Mouse (Mus musculus) gastrocnemius, postnatal 10 days (tissue): ENCODE measurements at regions not wholly inside any gene's neighbourhood (a gene's known extent, or its start where the extent isn't known, plus 50 kb on each side); places are given as distances from the start of the nearest gene placed in this dataset.

ENCODE experiments used
- DNase-seq: peaks from one replicate; pipeline ENCODE4 v3.0.0; 2021; ENCODE audit warnings: mixed read lengths

DNA sequence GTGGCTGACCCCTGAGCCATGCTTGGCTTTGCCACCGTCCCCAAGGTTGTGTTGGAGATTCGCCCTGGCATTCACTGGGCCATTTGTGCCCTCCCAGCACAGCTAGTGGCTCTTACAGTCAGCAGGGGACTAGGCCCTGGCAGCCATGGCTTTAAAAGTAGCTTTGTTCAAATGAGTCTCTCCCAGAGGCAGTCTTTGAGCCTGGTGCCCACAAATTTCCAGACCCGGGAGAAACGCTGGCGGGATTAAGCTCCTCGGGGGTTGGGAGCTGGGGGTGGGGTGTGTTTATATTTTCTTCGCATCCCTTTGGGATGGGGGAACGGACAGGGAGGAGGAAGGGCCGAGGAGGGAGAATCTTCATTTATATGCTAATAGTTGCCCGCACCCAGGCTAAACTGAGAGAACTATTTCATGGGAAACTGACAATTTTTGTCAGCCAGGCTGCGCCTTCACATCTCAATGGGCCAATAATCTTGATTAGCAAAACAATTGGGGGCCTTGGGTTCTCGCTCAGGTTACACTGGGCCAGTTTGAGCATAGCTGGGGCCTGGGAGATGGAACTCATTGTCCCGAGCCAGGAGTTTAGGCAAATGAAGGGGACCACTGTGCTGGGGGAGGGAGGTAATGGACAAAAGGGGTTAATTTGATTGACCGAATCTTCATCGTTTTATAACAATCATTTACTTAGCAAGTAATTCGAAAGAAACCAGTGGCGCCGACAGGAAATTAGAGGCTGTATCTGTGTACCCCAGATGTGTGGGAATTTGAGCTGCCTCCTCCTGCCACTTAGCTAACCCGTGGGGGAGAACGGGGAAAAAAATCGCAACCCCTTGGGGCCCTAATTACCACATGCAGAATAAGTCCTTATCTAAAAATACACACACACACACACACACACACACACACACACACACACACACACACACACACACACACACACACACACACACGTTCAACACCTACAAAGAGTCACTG, 227.7 kb upstream of the Sall1 start:
- no peak for DNase-seq

DNA sequence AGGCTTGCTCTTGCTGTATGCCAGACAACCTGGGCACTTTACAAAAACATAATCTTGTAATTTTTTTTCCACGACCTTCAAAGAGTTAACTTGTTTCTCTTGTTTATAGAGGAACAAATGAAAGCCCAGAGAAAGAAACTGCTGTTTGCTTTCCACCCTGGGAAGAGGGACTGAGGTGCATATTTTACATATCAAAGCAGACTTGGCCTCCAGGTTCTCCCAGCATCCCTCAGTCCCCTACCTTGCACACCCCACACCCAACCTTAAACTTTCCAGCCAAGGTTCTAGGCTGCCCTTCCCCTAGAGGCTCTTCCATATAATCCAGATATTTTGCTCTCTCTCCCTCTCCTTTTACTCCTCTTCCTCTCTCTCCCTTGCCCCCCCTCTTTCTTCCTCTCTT, 226.0 kb upstream of the Sall1 start:
- DNase-seq: no peak

GRCm38 (mm10) chr8:89261163-89261812, 217.3 kb upstream of the Sall1 start:
- DNase-seq: no peak

DNA sequence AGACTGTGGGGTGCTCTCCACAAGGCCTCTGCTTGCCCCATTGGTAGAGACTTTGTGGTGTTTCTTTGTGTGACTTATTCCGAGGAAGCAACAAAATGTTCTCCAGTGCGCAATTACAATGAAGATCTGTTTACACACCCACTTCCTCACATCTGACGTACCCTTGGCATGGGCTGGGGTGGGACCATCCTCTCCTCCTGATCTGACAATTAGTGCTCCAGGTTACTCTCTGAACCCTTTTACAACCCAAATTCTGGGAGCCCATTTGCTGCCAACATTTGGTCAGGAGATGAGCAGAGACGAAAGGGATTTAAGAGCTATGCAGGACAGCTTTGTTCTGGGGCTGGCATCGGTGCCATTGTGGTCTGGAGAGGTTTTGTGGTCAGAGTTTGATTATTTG, 215.9 kb upstream of the Sall1 start:
- no peak for DNase-seq

DNA sequence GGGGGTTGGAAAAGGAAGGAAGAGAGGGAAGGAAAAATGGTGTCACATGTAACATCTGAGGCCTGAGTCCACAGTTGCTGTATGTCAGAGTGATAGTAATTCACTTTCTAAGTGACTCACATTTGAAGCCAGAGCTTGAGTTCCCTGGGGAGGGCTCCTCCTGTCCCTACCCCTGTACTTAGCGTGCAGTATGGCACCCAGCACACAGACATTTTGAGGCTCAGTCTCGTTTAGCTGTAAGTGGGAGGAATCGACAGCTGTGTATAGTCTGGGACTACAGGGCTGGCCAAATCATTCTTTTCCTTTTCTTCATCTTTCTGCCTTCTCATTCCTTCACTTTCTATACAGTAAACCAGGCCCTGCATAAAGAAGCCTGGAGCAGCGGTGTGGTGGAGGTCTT, 202.4 kb upstream of the Sall1 start:
- DNase-seq: no peak

DNA sequence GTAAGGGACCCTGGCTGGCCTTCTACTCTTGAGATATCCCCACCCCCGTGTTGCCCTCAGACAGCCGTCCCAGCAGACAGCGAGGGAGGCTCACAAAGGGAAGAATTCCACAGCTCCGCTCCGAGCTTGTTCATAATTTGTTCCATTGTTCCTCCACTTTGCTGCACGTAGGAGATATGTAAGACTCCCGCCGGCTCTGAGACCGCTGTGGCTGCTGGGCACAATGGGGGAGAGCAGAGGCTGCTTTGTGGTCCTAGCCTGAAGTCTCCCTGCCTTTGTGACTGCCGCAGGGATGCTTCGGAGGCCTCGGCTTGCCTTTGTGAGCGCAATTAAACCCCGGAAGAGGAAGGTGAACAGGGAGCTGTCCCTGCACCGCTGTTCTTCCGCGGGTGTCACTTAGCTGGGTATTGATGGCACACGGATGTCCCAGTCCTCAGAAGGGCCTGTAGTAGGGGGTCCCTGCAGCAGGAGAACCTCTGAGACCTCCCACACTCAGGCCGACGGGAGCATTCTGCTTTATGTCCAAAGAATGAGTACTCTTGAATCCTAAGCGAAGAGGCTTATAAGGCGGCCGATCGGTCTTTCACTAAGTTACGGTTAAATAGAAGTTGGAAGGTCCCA, 201.3 kb upstream of the Sall1 start:
- DNase-seq: no peak

GRCm38 (mm10) chr8:89241686-89242085, 197.7 kb upstream of the Sall1 start:
- no peak for DNase-seq

DNA sequence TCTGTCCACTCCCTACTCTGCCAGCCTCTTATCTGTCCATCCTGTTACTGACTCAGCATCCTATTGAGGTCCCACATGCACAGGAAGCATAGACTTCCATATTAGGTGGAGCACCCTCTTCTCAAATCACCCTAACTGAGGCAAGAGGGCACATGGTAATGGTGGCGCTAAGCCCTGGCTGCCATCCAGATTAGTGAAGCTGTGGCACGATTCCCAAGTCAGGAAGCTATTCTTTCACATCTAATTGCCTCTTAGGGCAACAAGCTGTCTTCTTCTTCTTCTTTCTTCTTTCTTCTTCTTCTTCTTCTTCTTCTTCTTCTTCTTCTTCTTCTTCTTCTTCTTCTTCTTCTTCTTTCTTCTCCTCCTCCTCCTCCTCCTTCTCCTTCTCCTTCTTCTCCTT, 195.7 kb upstream of the Sall1 start:
- no peak for DNase-seq

GRCm38 (mm10) chr8:89234041-89234440, 190.1 kb upstream of the Sall1 start:
- no peak for DNase-seq

DNA sequence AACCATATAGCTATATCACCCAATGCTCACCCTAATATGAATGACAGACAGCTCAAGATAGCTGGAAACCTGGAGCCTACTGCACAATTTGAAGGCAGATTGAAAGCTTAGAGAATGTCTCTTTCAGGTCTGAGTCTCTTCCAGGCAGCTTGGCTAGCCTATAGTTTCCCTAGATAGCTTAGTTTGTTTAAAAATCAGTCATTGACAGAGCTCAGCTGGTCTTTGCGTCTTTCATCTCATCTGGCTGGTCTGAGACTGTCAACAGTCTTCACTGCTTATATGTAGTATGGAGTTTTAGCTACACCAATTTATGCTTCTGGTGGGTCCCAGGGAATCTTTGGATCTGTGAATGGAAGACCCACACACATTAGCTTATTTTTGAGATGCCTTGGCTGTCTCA, 188.4 kb upstream of the Sall1 start:
- DNase-seq: no peak

DNA sequence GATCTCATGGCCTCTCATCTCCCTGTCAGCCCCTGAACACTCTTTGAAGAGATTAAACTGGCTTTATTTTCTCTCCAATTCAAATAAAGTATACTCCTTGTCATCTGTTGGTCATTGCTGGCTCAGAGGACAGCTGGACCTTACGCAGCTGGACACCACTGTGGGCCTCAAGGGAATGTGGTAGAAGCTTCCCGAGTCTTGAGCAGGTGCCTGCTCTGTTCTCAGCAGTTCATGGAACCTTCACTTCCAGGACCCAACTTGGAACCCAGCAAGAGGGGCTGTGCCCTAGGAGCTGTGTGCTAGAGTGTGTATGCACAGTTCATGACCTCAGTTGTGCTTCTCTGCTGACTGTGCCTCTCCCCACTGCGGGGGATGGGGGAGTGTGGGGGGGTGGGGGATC, 185.2 kb upstream of the Sall1 start:
- no peak for DNase-seq

GRCm38 (mm10) chr8:89220870-89221269, 176.9 kb upstream of the Sall1 start:
- no peak for DNase-seq

GRCm38 (mm10) chr8:89220381-89220780, 176.4 kb upstream of the Sall1 start:
- DNase-seq: no peak

GRCm38 (mm10) chr8:89219156-89219555, 175.2 kb upstream of the Sall1 start:
- no peak for DNase-seq

- DNase-seq: no peak
These were observed 173.7 kb upstream of the Sall1 start for GRCm38 (mm10) chr8:89217689-89218088.

DNA sequence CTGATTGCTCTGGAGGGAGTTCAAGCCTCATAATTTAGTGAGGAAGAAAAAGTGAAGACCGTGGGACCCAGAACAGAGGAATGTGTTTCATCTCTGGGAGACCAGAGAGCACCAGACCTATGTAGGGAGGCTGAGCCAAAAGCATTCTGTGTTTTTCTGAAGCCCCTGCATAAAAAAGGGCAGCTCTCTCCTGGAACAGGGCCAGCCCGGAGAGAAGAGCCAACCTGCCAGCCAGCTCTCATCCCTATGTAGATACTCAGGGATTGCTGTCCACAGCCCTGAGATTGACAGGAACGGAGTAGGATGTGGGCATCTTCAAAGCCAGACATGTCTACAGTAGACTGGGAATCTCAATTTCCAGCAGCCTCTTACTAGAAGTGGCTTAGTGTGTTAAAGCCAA, 168.0 kb upstream of the Sall1 start:
- DNase-seq: no peak

DNA sequence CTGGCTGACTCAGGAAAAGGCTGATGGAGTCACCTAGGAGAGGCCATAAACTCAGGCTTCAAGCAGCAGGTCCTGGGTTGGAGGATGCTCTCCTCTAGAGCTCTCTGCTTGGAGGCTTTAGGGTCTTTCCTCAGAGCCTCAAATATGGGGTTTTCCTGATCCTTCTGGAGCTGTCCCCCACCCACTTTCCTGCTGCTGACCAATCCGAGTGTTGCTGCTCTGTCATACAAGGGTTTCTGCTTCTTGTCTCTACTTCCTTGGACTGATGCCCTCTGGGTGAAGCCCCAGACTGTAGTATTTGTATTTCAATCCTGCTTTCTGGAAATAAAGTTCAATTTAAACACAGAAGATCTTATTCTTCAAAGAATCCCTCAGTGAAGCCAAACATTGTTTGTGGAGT, 166.7 kb upstream of the Sall1 start:
- DNase-seq: no peak

GRCm38 (mm10) chr8:89207891-89208290, 163.9 kb upstream of the Sall1 start:
- DNase-seq: no peak

GRCm38 (mm10) chr8:89202484-89203096, 158.6 kb upstream of the Sall1 start:
- DNase-seq: no peak

DNA sequence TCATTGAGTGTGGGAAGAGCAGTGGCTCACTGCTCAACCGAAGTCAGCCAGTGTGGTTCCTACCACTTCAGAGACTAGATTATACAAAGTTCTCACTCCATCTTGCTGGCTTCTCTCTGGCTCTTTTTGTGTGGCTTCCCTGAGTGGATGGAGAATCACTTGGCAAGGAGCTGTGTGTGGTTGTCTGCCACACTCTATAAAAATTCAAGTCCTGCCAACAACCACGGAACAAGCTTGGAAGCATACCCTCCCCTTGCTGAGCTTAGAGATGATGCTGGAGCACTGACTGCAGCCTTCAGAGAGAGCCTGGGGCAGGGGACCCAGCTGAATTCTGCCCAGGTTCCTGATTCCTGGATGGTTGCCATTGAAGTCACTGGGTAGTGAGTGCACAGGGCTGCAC, 156.3 kb upstream of the Sall1 start:
- DNase-seq: no peak

DNA sequence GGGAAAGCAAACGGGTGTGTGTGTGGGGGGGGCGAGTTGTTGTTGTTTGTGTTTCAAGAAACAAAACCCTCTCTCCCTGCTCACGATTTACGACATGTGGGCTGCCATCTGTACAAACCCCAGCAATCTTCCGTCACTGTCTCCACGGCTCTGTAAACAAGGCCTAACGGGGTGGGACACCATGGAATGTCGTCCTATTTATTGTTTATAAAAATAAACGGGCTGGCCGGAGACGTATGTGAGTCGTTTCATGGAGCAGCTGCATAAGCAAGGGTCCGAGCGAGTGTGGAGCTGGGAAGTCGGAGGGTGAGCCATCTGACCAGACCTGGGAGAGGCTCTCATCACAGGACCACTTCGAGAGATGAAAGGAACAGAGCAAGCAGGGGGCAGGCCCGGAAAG, 141.4 kb upstream of the Sall1 start:
- DNase-seq: no peak

DNA sequence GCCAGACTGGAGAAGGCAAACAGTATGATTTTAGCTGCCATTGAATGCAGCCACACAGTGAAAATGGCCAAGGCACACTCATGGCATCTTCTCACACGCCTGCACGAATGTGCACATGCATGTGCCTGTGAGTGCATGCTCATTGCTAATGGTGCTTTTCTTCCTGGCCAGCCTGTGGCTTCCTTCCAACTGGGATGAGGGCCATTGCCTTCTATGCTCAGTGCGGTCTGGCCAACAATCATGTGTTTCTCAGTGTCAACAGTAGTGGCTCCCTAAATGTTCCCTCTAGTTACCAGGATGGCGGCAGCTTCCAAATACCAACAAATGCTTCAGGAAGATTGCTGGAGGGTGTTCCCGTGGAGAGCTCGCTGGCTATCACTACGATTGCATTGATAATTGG, 131.7 kb upstream of the Sall1 start:
- DNase-seq: no peak

- DNase-seq: no peak
These were observed 127.6 kb upstream of the Sall1 start for GRCm38 (mm10) chr8:89171561-89171960.
